Mouse (Mus musculus) liver, postnatal 0 days (tissue): Measurements from ENCODE around the gene Tor2a.

Source experiments
- CTCF ChIP-seq: sonication (generic); IDR thresholded peaks from 2 replicates; pipeline ENCODE4 v1.5.1; 2016; ENCODE audit warnings: antibody characterized with exemption, low read depth
- EP300 ChIP-seq: IDR thresholded peaks from 2 replicates; pipeline ENCODE4 v1.6.1; 2016; ENCODE audit warnings: antibody characterized with exemption, low read depth, mild to moderate bottlenecking

DNA sequence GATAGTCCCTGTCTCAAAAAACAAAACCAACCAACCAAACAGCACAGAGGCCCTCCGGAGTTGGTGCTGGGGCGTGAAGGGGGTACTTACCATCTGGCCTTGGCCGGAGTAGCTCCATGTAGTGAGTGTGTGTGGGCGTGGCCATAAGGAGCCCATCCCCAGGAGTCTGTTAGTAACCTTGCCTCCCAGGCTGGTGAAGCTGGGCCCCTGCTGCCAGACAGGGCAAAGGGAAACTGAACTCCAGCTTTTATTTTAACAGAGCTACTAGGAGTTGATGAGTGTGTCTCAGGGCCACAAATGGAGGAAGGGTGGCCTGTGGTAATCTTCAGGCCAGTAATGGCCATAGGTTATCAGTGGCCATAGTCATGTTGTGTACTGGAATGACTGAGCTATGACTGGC is 22.6 kb upstream of the Tor2a start:
- TF ChIP-seq EP300 (no peak), CTCF (no peak)
